Mouse (Mus musculus) MEL-GATA-1-ER (cell line): ENCODE measurements around the gene Anxa4.

Experiments
- DNase-seq: peaks from one replicate; pipeline ENCODE4 v3.0.0-alpha.2; 2012; ENCODE audit warnings: low read depth; ENCODE audit errors: extremely low read depth

The Anxa4 gene

GRCm38 (mm10) chr6:86754105-86754863, 39.1 kb downstream of the Anxa4 start:
- DNase-seq, result no peak

GRCm38 (mm10) chr6:86752843-86753485, 40.4 kb downstream of the Anxa4 start:
- DNase-seq, result no peak

- DNase-seq, result no peak
These were observed 42.4 kb downstream of the Anxa4 start for GRCm38 (mm10) chr6:86750961-86751360.

- DNase-seq, result no peak
These were observed 43.6 kb downstream of the Anxa4 start for GRCm38 (mm10) chr6:86749817-86750216.

GRCm38 (mm10) chr6:86747171-86747570, 46.2 kb downstream of the Anxa4 start:
- DNase-seq, result no peak

- DNase-seq, result no peak
These were observed 52.7 kb downstream of the Anxa4 start for GRCm38 (mm10) chr6:86740652-86741051.

- no peak for DNase-seq
These were observed 56.6 kb downstream of the Anxa4 start for GRCm38 (mm10) chr6:86736830-86737229.

GRCm38 (mm10) chr6:86736313-86736712, 57.1 kb downstream of the Anxa4 start:
- DNase-seq, result no peak

GRCm38 (mm10) chr6:86733183-86733876, 60.1 kb downstream of the Anxa4 start, which contains the start of gene Gmcl1:
TSS of gene Gmcl1 (minus strand) at chr6:86733383.
- peak; percentile 77 for DNase-seq

- no peak for DNase-seq
These were observed 60.9 kb downstream of the Anxa4 start for GRCm38 (mm10) chr6:86732276-86733173.

GRCm38 (mm10) chr6:86728711-86729110, 64.7 kb downstream of the Anxa4 start:
- DNase-seq, result no peak

- no peak for DNase-seq
These were observed 71.4 kb downstream of the Anxa4 start for GRCm38 (mm10) chr6:86721977-86722376.

- DNase-seq, result no peak
These were observed 85.2 kb downstream of the Anxa4 start for GRCm38 (mm10) chr6:86708072-86708774.

- DNase-seq, result no peak
These were observed 90.8 kb downstream of the Anxa4 start for GRCm38 (mm10) chr6:86702577-86702976.

- DNase-seq, result no peak
These were observed 95.5 kb downstream of the Anxa4 start for GRCm38 (mm10) chr6:86697903-86698302.

- no peak for DNase-seq
These were observed 97.2 kb downstream of the Anxa4 start for GRCm38 (mm10) chr6:86696213-86696612.

- DNase-seq, result peak; percentile 46
These were observed 98.9 kb downstream of the Anxa4 start for GRCm38 (mm10) chr6:86694465-86694864.

- no peak for DNase-seq
These were observed 103.7 kb downstream of the Anxa4 start for GRCm38 (mm10) chr6:86689671-86690070.

- DNase-seq, result no peak
These were observed 106.4 kb downstream of the Anxa4 start for GRCm38 (mm10) chr6:86686971-86687370.
